Mouse (Mus musculus) left cerebral cortex, adult 2 months (tissue): ENCODE results near the gene Dcun1d1. TPM values are rescaled to one million over a fixed set of nuclear protein-coding genes. Genes with fewer than 3 reads are reported as not detected.
A peak's percentile ranks its signal among the peaks of the same experiment; 100 is the strongest.

Source experiments
- DNase-seq, 2 experiments: peaks; one replicate each; pipeline ENCODE4 v3.0.0; 2021 to 2022; ENCODE audit warnings: low spot score in 2 of 2, mixed read lengths in 1 of 2; ENCODE audit errors: extremely low spot score in 1 of 2
- H3K27ac ChIP-seq: fragments of 200-600 bp; 2 replicates; pipeline ENCODE4 v1.8.1; 2022
- H3K4me3 ChIP-seq: fragments of 200-600 bp; 2 replicates; pipeline ENCODE4 v1.8.1; 2022
- CTCF ChIP-seq: fragments of 200-600 bp; IDR thresholded peaks from 2 replicates; pipeline ENCODE4 v1.8.1; 2022; ENCODE audit warnings: antibody characterized with exemption, mild to moderate bottlenecking, moderate library complexity
- intact Hi-C: fragments of 180-260 bp; cut with DNase I; formaldehyde crosslinking; loops from one replicate; pipeline ENCODE4 v1.15.1; 2025
- total RNA-seq, 2 experiments: library from RNA; stranded (reverse); gene quantifications; 2 replicates each; pipeline ENCODE4 v1.2.3; 2021

Dcun1d1 gene
- total RNA-seq, 2 experiments from 2014 or later, result 70.2 to 77.4 TPM

GRCm38 (mm10) chr3:35957230-35957629, 20.0 kb upstream of the Dcun1d1 start:
- no peak overlapping the region for H3K4me3 ChIP-seq
- no peak for TF ChIP-seq CTCF
- intact Hi-C loops, result loop anchor here (10.0 kb wide), 1 partner anchor 962 kb away; no protein-coding TSS in a partner anchor
- no peak for DNase-seq
- H3K27ac ChIP-seq, result no peak overlapping the region

- intact Hi-C loops, result loop anchor here (10.0 kb wide), 1 partner anchor 960 kb away; no protein-coding TSS in a partner anchor
- Histone ChIP-seq H3K4me3 (no peak overlapping the region), H3K27ac (no peak overlapping the region)
- DNase-seq, result peak in 1 of 2 experiments; percentile 21
- TF ChIP-seq CTCF, result no peak
These were observed 17.8 kb upstream of the Dcun1d1 start for GRCm38 (mm10) chr3:35954901-35955575.

- intact Hi-C loops, result loop anchor here (10.0 kb wide), 1 partner anchor 959 kb away; no protein-coding TSS in a partner anchor
- TF ChIP-seq CTCF, result no peak
- no peak for DNase-seq
- Histone ChIP-seq H3K4me3 (no peak overlapping the region), H3K27ac (no peak overlapping the region)
These were observed 16.6 kb upstream of the Dcun1d1 start for GRCm38 (mm10) chr3:35953816-35954215.

GRCm38 (mm10) chr3:35953184-35953583, 15.9 kb upstream of the Dcun1d1 start:
- intact Hi-C loops, result loop anchor here (10.0 kb wide), 1 partner anchor 958 kb away; no protein-coding TSS in a partner anchor
- DNase-seq, result no peak

GRCm38 (mm10) chr3:35948197-35948596, 11.0 kb upstream of the Dcun1d1 start:
- intact Hi-C loops, result no loop called here

More at GRCm38 (mm10) chr3:35953184-35953583, 15.9 kb upstream of the Dcun1d1 start:
- H3K27ac ChIP-seq, result no peak overlapping the region
- H3K4me3 ChIP-seq, result no peak overlapping the region
- no peak for TF ChIP-seq CTCF

GRCm38 (mm10) chr3:35940520-35941135, 3.4 kb upstream of the Dcun1d1 start:
- no peak for TF ChIP-seq CTCF
- H3K4me3 ChIP-seq, result no peak overlapping the region
- H3K27ac ChIP-seq, result no peak overlapping the region
- intact Hi-C loops, result no loop called here
- no peak for DNase-seq

More at GRCm38 (mm10) chr3:35948197-35948596, 11.0 kb upstream of the Dcun1d1 start:
- DNase-seq, result no peak
- Histone ChIP-seq H3K27ac (no peak overlapping the region), H3K4me3 (no peak overlapping the region)
- TF ChIP-seq CTCF, result no peak

- H3K4me3 ChIP-seq, result no peak overlapping the region
- DNase-seq, result no peak
- TF ChIP-seq CTCF, result no peak
- no peak overlapping the region for H3K27ac ChIP-seq
- intact Hi-C loops, result no loop called here
These were observed 2.8 kb upstream of the Dcun1d1 start for GRCm38 (mm10) chr3:35940047-35940446.

GRCm38 (mm10) chr3:35933405-35933777, 3.9 kb downstream of the Dcun1d1 start:
- intact Hi-C loops, result loop anchor here (2.0 kb wide), 1 partner anchor 67 kb away; the partner anchor contains the start of gene Mccc1
- H3K27ac ChIP-seq, result peak overlapping the region; percentile 81; the same call in 1 of the 2 replicates
- H3K4me3 ChIP-seq, result peak overlapping the region; percentile 85
- no peak for TF ChIP-seq CTCF
- no peak for DNase-seq

GRCm38 (mm10) chr3:35932735-35933404, 4.4 kb downstream of the Dcun1d1 start:
- Histone ChIP-seq H3K27ac (peak overlapping the region; percentile 81), H3K4me3 (peak overlapping the region; percentile 85)
- no peak for TF ChIP-seq CTCF
- intact Hi-C loops, result loop anchor here (2.0 kb wide), 1 partner anchor 68 kb away; the partner anchor contains the start of gene Mccc1
- DNase-seq, result peak; percentile 79 to 82

- Histone ChIP-seq H3K4me3 (peak overlapping the region; percentile 85), H3K27ac (peak overlapping the region; percentile 65)
- peak; percentile 40 to 46 for DNase-seq
- intact Hi-C loops, result loop anchor here (2.0 kb wide), 1 partner anchor 69 kb away; the partner anchor contains the start of gene Mccc1
- no peak for TF ChIP-seq CTCF
These were observed 5.1 kb downstream of the Dcun1d1 start for GRCm38 (mm10) chr3:35931896-35932727.

GRCm38 (mm10) chr3:35931359-35931758, 5.9 kb downstream of the Dcun1d1 start:
- peak overlapping the region; percentile 85 for H3K4me3 ChIP-seq
- H3K27ac ChIP-seq, result no peak overlapping the region
- no peak for TF ChIP-seq CTCF
- no peak for DNase-seq
- intact Hi-C loops, result no loop called here
